ENCODE assay signal across 8 mouse cellular contexts in genomic region chr11:97534442-97535307, GRCm38 (mm10). TPM values are rescaled to one million over a fixed set of nuclear protein-coding genes. Genes with fewer than 3 reads are reported as not detected.
DNase-seq lines count a peak whose midpoint lies in the region; ATAC-seq lines count a peak whose summit lies in the region.

No protein-coding gene starts in this region.

- H3K9ac ChIP-seq in forebrain, embryonic 12.5 days, result peak overlapping the region; percentile 9; the same call in 1 of the 2 replicates
- H3K9ac ChIP-seq in limb, embryonic 11.5 days (ENCODE audit: low read length), result no peak overlapping the region

- no peak overlapping the region for H3K27ac ChIP-seq in forebrain, embryonic 12.5 days
- H3K27ac ChIP-seq in limb, embryonic 11.5 days (replicated peaks; ENCODE audit: low read depth, low read length), result no peak overlapping the region

- no peak for ATAC-seq in forebrain, embryonic 12.5 days (ENCODE audit: low FRiP score)
- no peak for ATAC-seq in limb, embryonic 11.5 days (ENCODE audit: insufficient number of reproducible peaks, low FRiP score, low TSS enrichment, low read depth)

- H3K36me3 ChIP-seq in forebrain, embryonic 12.5 days (replicated peaks), result peaks cover 1% of the 10 kb centered on the region; the same call in 1 of the 2 replicates
- H3K36me3 ChIP-seq in limb, embryonic 11.5 days (ENCODE audit: control insufficient read depth, insufficient read depth, low read length), result no peaks in the 10 kb centered on the region

- H3K4me1 ChIP-seq in forebrain, embryonic 12.5 days, result peaks cover 63% of the 10 kb centered on the region
- peaks cover 20% of the 10 kb centered on the region for H3K4me1 ChIP-seq in limb, embryonic 11.5 days (ENCODE audit: control insufficient read depth, insufficient read depth, low read length)

- H3K4me2 ChIP-seq in forebrain, embryonic 12.5 days, result peak overlapping the region; percentile 36
- H3K4me2 ChIP-seq in limb, embryonic 11.5 days (ENCODE audit: low read depth, severe bottlenecking), result peak overlapping the region; percentile 39

- WGBS in forebrain, embryonic 12.5 days, result 7% methylated on average over 94 of the region's 95 CpGs
- 2% methylated on average over 87 of the region's 95 CpGs for WGBS in limb, embryonic 11.5 days

- no peaks in the 10 kb centered on the region for H3K9me3 ChIP-seq in forebrain, embryonic 12.5 days
- no peaks in the 10 kb centered on the region; the same call in 1 of the 2 replicates for H3K9me3 ChIP-seq in limb, embryonic 11.5 days (ENCODE audit: control insufficient read depth, low read length)

- peak overlapping the region; percentile 22 for H3K4me3 ChIP-seq in forebrain, embryonic 12.5 days (replicated peaks)
- peak overlapping the region; percentile 20 for H3K4me3 ChIP-seq in limb, embryonic 11.5 days (ENCODE audit: low read depth, low read length)

- H3K27me3 ChIP-seq in forebrain, embryonic 12.5 days, result peaks cover 76% of the 10 kb centered on the region
- H3K27me3 ChIP-seq in limb, embryonic 11.5 days (ENCODE audit: control insufficient read depth, insufficient read depth, low read length), result peaks cover 61% of the 10 kb centered on the region

- DNase-seq in kidney, postnatal 4 days, result peak; percentile 46 to 58
- DNase-seq in kidney, postnatal 36 days, result no peak
- peak; percentile 62 for DNase-seq in cerebellum, adult 9-10 months
- DNase-seq in limb, embryonic 11.5 days (ENCODE audit: low spot score), result peak; percentile 59
- peak; percentile 68 to 78 for DNase-seq in right cerebral cortex, adult 2 months (ENCODE audit: low spot score in 2 of 2)
- no peak for DNase-seq in layer of hippocampus, adult 8-10 months (ENCODE audit: low spot score in 2 of 2)
- DNase-seq in kidney, adult 9 months, result no peak

RNA-seq across cellular contexts. Expression of gene 4933428G20Rik, which starts 34.5 kb away (rescaled TPM):
- polyA plus RNA-seq in forebrain, embryonic 12.5 days (2016; fragmentation: Nextera tagmentation; extraction: Ambion mirVana), result 0.50 and 0.79 TPM in 2 replicates
- 0.13 TPM in 1 of 2 replicates, not detected in the other for polyA plus RNA-seq in limb, embryonic 11.5 days (2014; fragmentation: Nextera tagmentation; extraction: Ambion mirVana)
- total RNA-seq in layer of hippocampus, adult 8-10 months (2022), result under 1 TPM in 1 of 4 experiments, not detected in 3; 0.29 TPM

RNA-seq across cellular contexts. Expression of gene Srcin1, which starts 41.3 kb away (rescaled TPM):
- polyA plus RNA-seq in forebrain, embryonic 12.5 days (2016; fragmentation: Nextera tagmentation; extraction: Ambion mirVana), result 5.2 and 5.7 TPM in 2 replicates
- polyA plus RNA-seq in limb, embryonic 11.5 days (2014; fragmentation: Nextera tagmentation; extraction: Ambion mirVana), result 0.28 and 0.34 TPM in 2 replicates
- 100 to 1,000 TPM; 212 to 220 (median 217) TPM for total RNA-seq in layer of hippocampus, adult 8-10 months (2022)

Comparison
In these comparisons a context has a peak if more than half of its experiments do, and no peak if none do; other contexts are left out.
1. DNase-seq: peak in kidney, postnatal 4 days (2 of 2), cerebellum, adult 9-10 months (single experiment), limb, embryonic 11.5 days (single experiment) and right cerebral cortex, adult 2 months (2 of 2); none in kidney, postnatal 36 days (0 of 2), layer of hippocampus, adult 8-10 months (0 of 2) and kidney, adult 9 months (single experiment).